Mouse (Mus musculus): ENCODE data around the gene Efcab9.

- TF ChIP-seq CTCF (conservative IDR thresholded peaks at IDR 0.05; ENCODE audit: low read length), result no peak
- no peak for TF ChIP-seq POU5F1 (IDR thresholded peaks at IDR 0.05; ENCODE audit: borderline replicate concordance, low read length)
- TF ChIP-seq NANOG (IDR thresholded peaks at IDR 0.05; ENCODE audit: borderline replicate concordance, low read length), result no peak
These were observed 3.8 kb upstream of the Efcab9 start for GRCm38 (mm10) chr11:32535646-32536045.
